Mouse (Mus musculus): Measurements from ENCODE around the gene Rims3. TPM values are rescaled to one million over a fixed set of nuclear protein-coding genes. Genes with fewer than 3 reads are reported as not detected.
A peak's percentile ranks its signal among the peaks of the same experiment; 100 is the strongest.

Gene Rims3
- polyA plus RNA-seq, 1 experiment from 2014 or later, result 4.2 TPM

GRCm38 (mm10) chr4:120819296-120819695 lies 35.3 kb upstream of the Rims3 start:
- Histone ChIP-seq H3K27ac (ENCODE audit: low read depth, low read length) (no peak overlapping the region), H3K4me3 (ENCODE audit: low read depth, low read length) (no peak overlapping the region), H3K4me2 (ENCODE audit: low read depth, low read length, severe bottlenecking) (no peak overlapping the region), H3K27me3 (ENCODE audit: control insufficient read depth, insufficient read depth, low read length) (no peaks in the 10 kb centered on the region), H3K36me3 (ENCODE audit: control insufficient read depth, insufficient read depth, low read length) (no peaks in the 10 kb centered on the region), H3K9ac (ENCODE audit: low read length) (no peak overlapping the region), H3K4me1 (replicated peaks; ENCODE audit: control insufficient read depth, insufficient read depth, low read length) (no peaks in the 10 kb centered on the region; the same call in 1 of the 2 replicates), H3K9me3 (ENCODE audit: control insufficient read depth, low read length) (no peaks in the 10 kb centered on the region)
- DNase-seq (ENCODE audit: low spot score) (no peak), ATAC-seq (replicated peaks; ENCODE audit: low FRiP score) (no peak)
- WGBS, result 78% methylated on average over 1 of the region's 1 CpGs

- H3K4me3 ChIP-seq (ENCODE audit: low read depth, low read length), result no peak overlapping the region
- no peaks in the 10 kb centered on the region for H3K9me3 ChIP-seq (ENCODE audit: control insufficient read depth, low read length)
- no peaks in the 10 kb centered on the region for H3K27me3 ChIP-seq (ENCODE audit: control insufficient read depth, insufficient read depth, low read length)
- H3K4me2 ChIP-seq (ENCODE audit: low read depth, low read length, severe bottlenecking), result no peak overlapping the region
- no peak overlapping the region for H3K9ac ChIP-seq (ENCODE audit: low read length)
- WGBS, result 91% methylated on average over 2 of the region's 2 CpGs
- no peaks in the 10 kb centered on the region for H3K4me1 ChIP-seq (replicated peaks; ENCODE audit: control insufficient read depth, insufficient read depth, low read length)
- H3K36me3 ChIP-seq (ENCODE audit: control insufficient read depth, insufficient read depth, low read length), result no peaks in the 10 kb centered on the region
- DNase-seq (ENCODE audit: low spot score) (no peak), ATAC-seq (replicated peaks; ENCODE audit: low FRiP score) (no peak)
- no peak overlapping the region for H3K27ac ChIP-seq (ENCODE audit: low read depth, low read length)
These were observed 34.7 kb upstream of the Rims3 start for GRCm38 (mm10) chr4:120819871-120820270.

GRCm38 (mm10) chr4:120822191-120822911 lies 32.3 kb upstream of the Rims3 start:
- ATAC-seq (replicated peaks; ENCODE audit: low FRiP score) (no peak), DNase-seq (ENCODE audit: low spot score) (no peak)
- Histone ChIP-seq H3K27me3 (ENCODE audit: control insufficient read depth, insufficient read depth, low read length) (no peaks in the 10 kb centered on the region), H3K27ac (ENCODE audit: low read depth, low read length) (no peak overlapping the region), H3K36me3 (ENCODE audit: control insufficient read depth, insufficient read depth, low read length) (no peaks in the 10 kb centered on the region), H3K9ac (ENCODE audit: low read length) (no peak overlapping the region), H3K4me2 (ENCODE audit: low read depth, low read length, severe bottlenecking) (no peak overlapping the region), H3K4me1 (replicated peaks; ENCODE audit: control insufficient read depth, insufficient read depth, low read length) (no peaks in the 10 kb centered on the region), H3K9me3 (ENCODE audit: control insufficient read depth, low read length) (no peaks in the 10 kb centered on the region), H3K4me3 (ENCODE audit: low read depth, low read length) (no peak overlapping the region)
- WGBS, result 93% methylated on average over 2 of the region's 2 CpGs

- Histone ChIP-seq H3K27me3 (ENCODE audit: control insufficient read depth, insufficient read depth, low read length) (no peaks in the 10 kb centered on the region), H3K9ac (ENCODE audit: low read length) (peak overlapping the region; percentile 99), H3K4me2 (ENCODE audit: low read depth, low read length, severe bottlenecking) (peak overlapping the region; percentile 82), H3K27ac (ENCODE audit: low read depth, low read length) (peak overlapping the region; percentile 99), H3K4me3 (ENCODE audit: low read depth, low read length) (peak overlapping the region; percentile 77), H3K9me3 (ENCODE audit: control insufficient read depth, low read length) (no peaks in the 10 kb centered on the region), H3K36me3 (ENCODE audit: control insufficient read depth, insufficient read depth, low read length) (no peaks in the 10 kb centered on the region), H3K4me1 (replicated peaks; ENCODE audit: control insufficient read depth, insufficient read depth, low read length) (no peaks in the 10 kb centered on the region)
- ATAC-seq (replicated peaks; ENCODE audit: low FRiP score) (peak; percentile 96), DNase-seq (ENCODE audit: low spot score) (peak; percentile 97)
- 1% methylated on average over 53 of the region's 53 CpGs for WGBS
These were observed 29.5 kb upstream of the Rims3 start for GRCm38 (mm10) chr4:120825100-120825553.

- WGBS, result under 1% methylated on average over 39 of the region's 55 CpGs
- peak; percentile 96 for ATAC-seq (replicated peaks; ENCODE audit: low FRiP score)
These were observed 28.9 kb upstream of the Rims3 start for GRCm38 (mm10) chr4:120825577-120826326.

GRCm38 (mm10) chr4:120826418-120826817 lies 28.2 kb upstream of the Rims3 start:
- H3K4me2 ChIP-seq (ENCODE audit: low read depth, low read length, severe bottlenecking), result no peak overlapping the region

More at GRCm38 (mm10) chr4:120825577-120826326, 28.9 kb upstream of the Rims3 start:
- peak overlapping the region; percentile 82 for H3K4me2 ChIP-seq (ENCODE audit: low read depth, low read length, severe bottlenecking)
- no peaks in the 10 kb centered on the region for H3K36me3 ChIP-seq (ENCODE audit: control insufficient read depth, insufficient read depth, low read length)
- DNase-seq (ENCODE audit: low spot score), result peak; percentile 100
- H3K27ac ChIP-seq (ENCODE audit: low read depth, low read length), result peak overlapping the region; percentile 99
- H3K4me1 ChIP-seq (replicated peaks; ENCODE audit: control insufficient read depth, insufficient read depth, low read length), result no peaks in the 10 kb centered on the region
- no peaks in the 10 kb centered on the region for H3K9me3 ChIP-seq (ENCODE audit: control insufficient read depth, low read length)
- peak overlapping the region; percentile 77 for H3K4me3 ChIP-seq (ENCODE audit: low read depth, low read length)
- peak overlapping the region; percentile 99 for H3K9ac ChIP-seq (ENCODE audit: low read length)
- H3K27me3 ChIP-seq (ENCODE audit: control insufficient read depth, insufficient read depth, low read length), result no peaks in the 10 kb centered on the region

GRCm38 (mm10) chr4:120830767-120831166 lies 23.8 kb upstream of the Rims3 start:
- ATAC-seq (replicated peaks; ENCODE audit: low FRiP score) (no peak), DNase-seq (ENCODE audit: low spot score) (no peak)
- Histone ChIP-seq H3K27me3 (ENCODE audit: control insufficient read depth, insufficient read depth, low read length) (no peaks in the 10 kb centered on the region), H3K4me3 (ENCODE audit: low read depth, low read length) (no peak overlapping the region), H3K9me3 (ENCODE audit: control insufficient read depth, low read length) (no peaks in the 10 kb centered on the region), H3K36me3 (ENCODE audit: control insufficient read depth, insufficient read depth, low read length) (no peaks in the 10 kb centered on the region), H3K4me1 (replicated peaks; ENCODE audit: control insufficient read depth, insufficient read depth, low read length) (no peaks in the 10 kb centered on the region), H3K4me2 (ENCODE audit: low read depth, low read length, severe bottlenecking) (no peak overlapping the region), H3K9ac (ENCODE audit: low read length) (no peak overlapping the region), H3K27ac (ENCODE audit: low read depth, low read length) (no peak overlapping the region)
- WGBS, result 80% methylated on average over 5 of the region's 5 CpGs

More at GRCm38 (mm10) chr4:120826418-120826817, 28.2 kb upstream of the Rims3 start:
- H3K27me3 ChIP-seq (ENCODE audit: control insufficient read depth, insufficient read depth, low read length), result no peaks in the 10 kb centered on the region
- WGBS, result 94% methylated on average over 6 of the region's 6 CpGs
- no peak for DNase-seq (ENCODE audit: low spot score)
- H3K9ac ChIP-seq (ENCODE audit: low read length), result no peak overlapping the region
- H3K4me1 ChIP-seq (replicated peaks; ENCODE audit: control insufficient read depth, insufficient read depth, low read length), result no peaks in the 10 kb centered on the region
- H3K4me3 ChIP-seq (ENCODE audit: low read depth, low read length), result no peak overlapping the region
- H3K36me3 ChIP-seq (ENCODE audit: control insufficient read depth, insufficient read depth, low read length), result no peaks in the 10 kb centered on the region
- H3K9me3 ChIP-seq (ENCODE audit: control insufficient read depth, low read length), result no peaks in the 10 kb centered on the region
- ATAC-seq (replicated peaks; ENCODE audit: low FRiP score), result no peak
- H3K27ac ChIP-seq (ENCODE audit: low read depth, low read length), result no peak overlapping the region

- no peak within 1 kb of the TSS for H3K4me3 ChIP-seq (ENCODE audit: low read depth, low read length)
- no peak for ATAC-seq (replicated peaks; ENCODE audit: low FRiP score)
- 85% methylated on average over 4 of the region's 4 CpGs for WGBS
These were observed 23.1 kb upstream of the Rims3 start, which contains the start of gene Nfyc for GRCm38 (mm10) chr4:120831472-120831871. TSS of gene Nfyc (minus strand) at chr4:120831572.

More at GRCm38 (mm10) chr4:120831472-120831871, 23.1 kb upstream of the Rims3 start, which contains the start of gene Nfyc:
- Histone ChIP-seq H3K36me3 (ENCODE audit: control insufficient read depth, insufficient read depth, low read length) (no peaks in the 10 kb centered on the region), H3K9me3 (ENCODE audit: control insufficient read depth, low read length) (no peaks in the 10 kb centered on the region), H3K4me2 (ENCODE audit: low read depth, low read length, severe bottlenecking) (no peak within 1 kb of the TSS), H3K4me1 (replicated peaks; ENCODE audit: control insufficient read depth, insufficient read depth, low read length) (no peaks in the 10 kb centered on the region), H3K27me3 (ENCODE audit: control insufficient read depth, insufficient read depth, low read length) (no peaks in the 10 kb centered on the region), H3K27ac (ENCODE audit: low read depth, low read length) (no peak within 1 kb of the TSS), H3K9ac (ENCODE audit: low read length) (no peak within 1 kb of the TSS)
- DNase-seq (ENCODE audit: low spot score), result no peak

Measured in forebrain, embryonic 11.5 days (tissue).